Mouse (Mus musculus) embryonic fibroblast, embryonic 13.5 days (primary cell): ENCODE measurements around the gene Cxcl1.

Source experiments
- CTCF ChIP-seq: IDR thresholded peaks from 2 replicates; pipeline ENCODE4 v1.5.1; 2011; ENCODE audit warnings: mild to moderate bottlenecking, control low read depth, low read length, moderate library complexity, borderline replicate concordance; ENCODE audit not compliant: insufficient read depth
- POLR2A ChIP-seq: IDR thresholded peaks from 2 replicates; pipeline ENCODE4 v1.6.1; 2011; ENCODE audit warnings: low read depth, mild to moderate bottlenecking, control low read depth, low read length, moderate library complexity

DNA sequence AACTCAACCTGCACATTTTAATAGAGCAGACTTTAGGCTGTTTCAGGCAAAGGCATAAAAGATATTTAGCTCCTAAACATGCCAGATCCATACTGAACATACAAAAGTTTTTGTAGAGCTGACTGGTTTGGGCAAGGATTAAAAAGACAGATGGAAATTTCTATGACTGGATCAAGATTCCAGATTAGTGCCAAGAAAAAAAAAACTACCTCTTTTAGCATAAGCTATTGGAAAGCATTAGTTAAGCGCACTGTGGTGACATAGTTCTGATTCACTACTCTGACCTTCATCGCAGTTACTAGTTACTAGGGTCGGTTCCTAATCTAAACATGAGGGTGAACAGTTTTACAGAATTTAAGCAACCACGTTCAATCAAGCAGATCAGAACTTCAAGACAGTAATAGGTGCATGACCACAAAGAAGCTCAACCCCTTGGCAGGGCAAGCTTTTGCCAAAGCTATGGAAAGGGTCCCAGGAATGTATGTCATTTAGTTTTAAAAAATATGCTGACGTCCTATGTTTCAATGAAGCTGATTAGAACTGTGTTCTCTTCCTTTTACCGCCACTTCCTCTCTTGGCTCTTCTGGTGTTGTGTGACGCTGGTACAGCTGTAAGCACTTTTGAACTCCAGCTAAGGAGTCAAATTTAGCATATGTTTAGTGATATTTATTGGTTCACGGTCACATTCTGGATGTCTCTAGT lies 14.4 kb upstream of the Cxcl1 start:
- TF ChIP-seq CTCF (no peak), POLR2A (no peak)
